Mouse (Mus musculus): Measurements from ENCODE around the gene Gm11114.

Gm11114 gene

DNA sequence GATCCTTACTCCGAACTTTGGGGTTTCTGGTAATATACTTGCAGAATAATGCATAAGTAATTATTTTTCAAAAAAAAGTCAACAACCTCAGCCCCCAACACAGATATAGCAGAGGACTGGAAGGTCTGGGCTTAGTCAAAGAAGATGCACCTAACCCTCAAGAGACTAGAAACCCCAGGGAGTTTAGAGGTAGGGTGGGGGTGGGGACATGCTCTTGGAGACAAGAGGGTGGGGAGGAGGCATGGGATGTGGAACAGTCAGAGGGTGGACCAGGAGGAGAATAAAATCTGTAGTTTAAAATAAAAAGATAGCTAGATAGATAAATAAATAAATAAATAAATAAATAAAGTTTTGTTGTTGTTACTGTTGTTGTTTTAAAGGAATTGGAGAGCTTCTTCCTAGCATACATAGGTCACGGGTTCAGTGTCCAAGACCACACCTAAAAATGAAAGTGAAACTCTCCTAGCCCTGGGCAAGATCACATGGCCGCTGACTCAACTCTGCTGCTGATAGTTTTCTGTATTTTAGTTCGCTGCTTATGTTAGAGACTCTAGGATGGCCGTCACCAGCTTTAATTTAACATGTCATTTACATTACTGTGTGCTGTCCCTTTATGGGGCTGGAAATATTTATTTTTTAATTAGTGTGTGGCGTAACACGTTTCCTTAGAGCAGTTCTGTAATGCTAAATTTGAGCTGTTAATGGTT lies 44.7 kb downstream of the Gm11114 start:
- in situ Hi-C loops (cut with MboI, MseI): no loop called here
